Mouse (Mus musculus) thymus, adult 2 months (tissue): ENCODE data around the gene Cnbp. TPM values are rescaled to one million over a fixed set of nuclear protein-coding genes. Genes with fewer than 3 reads are reported as not detected.
A peak's percentile ranks its signal among the peaks of the same experiment; 100 is the strongest.

Experiments
- DNase-seq: peaks from one replicate; pipeline ENCODE4 v3.0.0; 2021
- H3K27ac ChIP-seq: fragments of 200-500 bp; 2 replicates; pipeline ENCODE4 v1.5.1; 2012; ENCODE audit warnings: low read length, control low read depth; ENCODE audit not compliant: control insufficient read depth, insufficient read depth
- H3K27me3 ChIP-seq: fragments of 200-500 bp; 2 replicates; pipeline ENCODE4 v1.6.1; 2012; ENCODE audit warnings: mild to moderate bottlenecking, low read length, moderate library complexity, mixed read lengths; ENCODE audit not compliant: control insufficient read depth, insufficient read depth
- H3K36me3 ChIP-seq: fragments of 200-500 bp; 2 replicates; pipeline ENCODE4 v1.6.1; 2012; ENCODE audit warnings: mild to moderate bottlenecking, low read length, moderate library complexity; ENCODE audit not compliant: control insufficient read depth, insufficient read depth
- H3K4me1 ChIP-seq: fragments of 200-500 bp; replicated peaks from 2 replicates; pipeline ENCODE4 v1.6.1; 2012; ENCODE audit warnings: low read length; ENCODE audit not compliant: control insufficient read depth, insufficient read depth
- H3K4me3 ChIP-seq: fragments of 200-500 bp; 2 replicates; pipeline ENCODE4 v1.5.1; 2012; ENCODE audit warnings: mild to moderate bottlenecking, low read length, control low read depth, moderate library complexity; ENCODE audit not compliant: control insufficient read depth, insufficient read depth
- CTCF ChIP-seq: fragments of 200-500 bp; IDR thresholded peaks from 2 replicates; pipeline ENCODE4 v1.5.1; 2012; ENCODE audit warnings: mild to moderate bottlenecking, control low read depth, low read length, moderate library complexity, borderline replicate concordance; ENCODE audit not compliant: control insufficient read depth, poor library complexity, insufficient read depth; ENCODE audit errors: extremely low read depth
- POLR2A ChIP-seq: fragments of 200-500 bp; IDR thresholded peaks from 2 replicates; pipeline ENCODE4 v1.6.1; 2012; ENCODE audit warnings: mild to moderate bottlenecking, low read length, control low read depth, moderate library complexity; ENCODE audit not compliant: control insufficient read depth, poor library complexity, insufficient read depth; ENCODE audit errors: extremely low read depth
- WGBS: fragments of 180-500 bp; shearing (Covaris S2); methylation state at CpG from one replicate; pipeline ENCODE4 v1.1.7; 2018; 5-methylcytosine and 5-hydroxymethylcytosine counted together
- polyA plus RNA-seq: library from polyadenylated mRNA; depleted of rRNA; stranded (reverse); fragments of >200 nt; gene quantifications from 2 replicates; pipeline ENCODE4 v1.2.3, GENCODE M21; 2012; rRNA removed

Gene Cnbp
- 302 and 311 TPM in 2 replicates for polyA plus RNA-seq

DNA sequence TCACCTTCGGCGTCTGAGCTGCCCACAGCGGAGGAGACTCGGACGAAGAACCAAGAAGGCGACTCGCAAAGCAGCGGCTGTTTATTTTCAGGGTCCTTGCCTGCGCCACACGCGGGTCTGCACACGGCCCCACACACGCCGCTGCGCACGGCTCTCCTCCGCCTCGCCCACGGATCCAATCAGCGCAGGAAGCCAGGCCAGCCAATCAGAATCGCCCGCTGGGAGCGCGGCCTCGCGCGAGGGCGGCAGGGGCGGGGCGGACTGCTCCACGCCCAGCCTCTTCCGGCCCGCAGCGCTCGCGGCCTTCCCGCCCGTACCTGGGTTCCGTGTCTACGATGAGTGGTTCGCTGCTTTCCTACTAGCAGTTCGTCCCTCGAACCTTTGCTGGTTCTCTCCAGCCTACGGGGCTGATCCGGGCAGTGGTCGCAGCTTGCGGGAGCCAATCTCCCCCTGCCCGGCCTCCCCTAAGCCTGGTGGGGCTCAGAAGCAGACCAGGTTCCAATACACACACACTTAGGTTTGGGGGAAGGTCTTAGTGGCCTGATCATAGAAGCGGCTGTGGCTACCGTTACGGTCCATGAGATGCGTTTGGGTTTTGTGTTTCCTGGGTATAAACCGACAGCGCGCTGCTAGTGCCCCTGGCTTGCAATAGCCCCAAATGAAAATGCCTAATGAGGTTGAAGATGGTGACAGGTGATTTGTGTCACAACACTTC lies at the start of gene Cnbp:
Gene Cnbp, minus strand, starts transcription at position 207 of the 715 bp plus-strand sequence.
- WGBS: under 1% methylated on average over 55 of the region's 55 CpGs
- peak; percentile 96 for DNase-seq
- Histone ChIP-seq H3K27ac (peak within 1 kb of the TSS; percentile 49), H3K36me3 (no peaks in the 10 kb centered on the region; the same call in 1 of the 2 replicates), H3K4me1 (peaks cover 6% of the 10 kb centered on the region), H3K27me3 (no peaks in the 10 kb centered on the region), H3K4me3 (peak within 1 kb of the TSS; percentile 68)
- TF ChIP-seq CTCF (peak; percentile 68), POLR2A (peak; percentile 97)

GRCm38 (mm10) chr6:87898028-87898427 lies 47.1 kb upstream of the Cnbp start:
- DNase-seq: no peak
- H3K27me3 ChIP-seq: no peaks in the 10 kb centered on the region
- H3K4me1 ChIP-seq: no peaks in the 10 kb centered on the region
- H3K36me3 ChIP-seq: peaks cover 80% of the 10 kb centered on the region
- no peak overlapping the region for H3K27ac ChIP-seq
- TF ChIP-seq POLR2A: no peak
- TF ChIP-seq CTCF: no peak
- 97% methylated on average over 10 of the region's 10 CpGs for WGBS
- H3K4me3 ChIP-seq: no peak overlapping the region

DNA sequence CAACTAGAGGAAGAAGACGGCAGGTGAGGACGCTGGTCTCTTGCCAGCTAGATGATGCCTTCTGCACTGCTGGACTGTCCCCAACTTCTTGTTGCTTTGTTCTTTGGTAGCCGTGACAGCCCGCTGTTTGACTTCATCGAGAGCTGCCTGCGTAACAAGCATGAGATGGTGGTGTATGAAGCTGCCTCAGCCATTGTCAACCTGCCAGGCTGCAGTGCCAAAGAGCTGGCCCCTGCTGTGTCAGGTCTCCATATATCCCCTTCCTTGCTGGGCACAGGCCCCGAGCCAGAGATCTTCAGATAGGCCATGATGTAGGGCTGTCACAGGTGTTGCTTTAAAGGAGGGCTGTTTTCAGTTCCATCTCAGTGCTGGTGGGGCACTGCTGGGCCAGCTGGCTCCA lies 43.0 kb upstream of the Cnbp start:
- Histone ChIP-seq H3K27me3 (no peaks in the 10 kb centered on the region), H3K27ac (no peak overlapping the region), H3K36me3 (peaks cover 69% of the 10 kb centered on the region), H3K4me1 (peaks cover under 1% of the 10 kb centered on the region; the same call in 1 of the 2 replicates), H3K4me3 (no peak overlapping the region)
- WGBS: 93% methylated on average over 7 of the region's 7 CpGs
- TF ChIP-seq CTCF (no peak), POLR2A (no peak)
- no peak for DNase-seq

DNA sequence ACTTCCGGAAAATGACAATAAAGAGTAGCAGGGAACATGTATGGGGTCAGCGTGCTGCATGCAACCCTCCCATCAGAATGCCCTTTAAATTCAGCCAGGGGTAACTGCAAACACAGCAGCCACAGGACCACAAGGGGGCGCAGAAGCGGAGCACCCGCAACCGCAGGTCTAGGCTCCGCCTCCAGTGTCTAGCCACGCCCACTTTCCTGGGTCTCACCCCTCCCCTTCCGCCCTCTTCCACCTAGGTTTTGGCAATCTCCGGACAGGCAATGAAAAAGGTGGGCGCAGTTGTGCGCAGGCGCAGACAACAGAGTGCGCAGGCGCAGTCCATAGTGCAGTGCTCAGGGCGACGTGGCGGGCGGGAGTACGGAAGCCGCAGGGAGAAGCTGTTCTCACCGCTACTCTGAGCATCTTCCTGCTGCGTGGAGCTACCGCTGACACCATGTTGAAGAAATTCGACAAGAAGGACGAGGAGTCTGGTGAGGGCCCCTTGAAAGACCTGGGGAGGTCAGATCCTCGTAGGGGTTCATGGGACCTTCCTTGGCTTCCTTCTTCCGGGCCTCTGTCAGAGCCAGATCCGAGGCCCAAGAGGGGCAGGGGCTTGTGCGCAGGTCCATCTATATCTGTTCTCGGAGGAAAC lies 36.8 kb upstream of the Cnbp start, which contains the start of gene Copg1:
Gene Copg1, plus strand, starts transcription at position 221 of the 640 bp plus-strand sequence.
- WGBS: under 1% methylated on average over 31 of the region's 31 CpGs
- Histone ChIP-seq H3K4me3 (peak within 1 kb of the TSS; percentile 68), H3K36me3 (peaks cover 21% of the 10 kb centered on the region), H3K27ac (peak within 1 kb of the TSS; percentile 28; the same call in 1 of the 2 replicates), H3K27me3 (no peaks in the 10 kb centered on the region), H3K4me1 (peaks cover 9% of the 10 kb centered on the region; the same call in 1 of the 2 replicates)
- TF ChIP-seq POLR2A (peak; percentile 76), CTCF (peak; percentile 92)
- DNase-seq: peak; percentile 100

- Histone ChIP-seq H3K36me3 (peaks cover 13% of the 10 kb centered on the region), H3K27me3 (no peaks in the 10 kb centered on the region), H3K4me1 (peaks cover 13% of the 10 kb centered on the region; the same call in 1 of the 2 replicates), H3K4me3 (no peak overlapping the region), H3K27ac (no peak overlapping the region)
- TF ChIP-seq POLR2A (no peak), CTCF (no peak)
- 92% methylated on average over 1 of the region's 1 CpGs for WGBS
- DNase-seq: no peak
These were observed 35.8 kb upstream of the Cnbp start for GRCm38 (mm10) chr6:87886721-87887120.

DNA sequence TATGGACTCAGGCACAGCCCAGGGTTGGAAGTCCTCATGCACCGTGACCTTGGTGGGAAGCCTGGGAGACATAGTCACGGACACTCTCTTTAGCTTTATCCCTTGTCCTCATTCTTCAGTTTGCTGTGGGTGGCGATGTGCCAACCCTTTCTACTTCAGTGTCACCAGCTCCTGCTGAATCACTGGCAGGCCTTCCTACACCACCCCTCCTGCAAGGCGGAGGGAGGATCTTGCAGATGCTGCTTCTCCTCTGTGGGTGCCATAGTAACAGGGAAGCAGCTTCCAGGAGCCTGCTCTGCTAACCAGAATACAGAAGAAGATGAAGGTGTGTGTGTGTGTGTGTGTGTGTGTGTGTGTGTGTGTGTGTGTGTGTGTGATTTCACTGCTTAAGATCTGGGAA lies 31.9 kb upstream of the Cnbp start:
- peaks cover 27% of the 10 kb centered on the region for H3K4me1 ChIP-seq
- no peak overlapping the region for H3K4me3 ChIP-seq
- no peaks in the 10 kb centered on the region for H3K36me3 ChIP-seq
- WGBS: 49% methylated on average over 4 of the region's 4 CpGs
- no peaks in the 10 kb centered on the region for H3K27me3 ChIP-seq
- no peak for DNase-seq
- TF ChIP-seq POLR2A (no peak), CTCF (no peak)
- no peak overlapping the region for H3K27ac ChIP-seq
